Mouse (Mus musculus) stomach, embryonic 14.5 days (tissue): Measurements from ENCODE around the gene Olfr967. TPM values are rescaled to one million over a fixed set of nuclear protein-coding genes. Genes with fewer than 3 reads are reported as not detected.
"Not testable (repeated sequence)": the region's sequence is repeated elsewhere in the genome, so short reads cannot be mapped to it uniquely, and the experiment has no call there.

ENCODE experiments used
- ATAC-seq: fragments of 200-750 bp; cut with Nextera tagmentation; 2 replicates; pipeline ENCODE4 v1.8.0; 2017; ENCODE audit warnings: low read depth, moderate TSS enrichment; ENCODE audit not compliant: insufficient number of reproducible peaks, insufficient read depth, low FRiP score
- H3K27ac ChIP-seq: fragments of 300-500 bp; sonication (generic); 2 replicates; pipeline ENCODE4 v1.5.1; 2014; ENCODE audit warnings: mild to moderate bottlenecking, low read length, moderate library complexity, mixed read lengths
- H3K27me3 ChIP-seq: fragments of 300-500 bp; sonication (generic); 2 replicates; pipeline ENCODE4 v1.6.1; 2014; ENCODE audit warnings: low read length, control low read depth, mixed read lengths; ENCODE audit not compliant: control insufficient read depth, insufficient read depth
- H3K36me3 ChIP-seq: fragments of 300-500 bp; sonication (generic); 2 replicates; pipeline ENCODE4 v1.6.1; 2014; ENCODE audit warnings: mild to moderate bottlenecking, control low read depth, low read length, moderate library complexity, mixed read lengths; ENCODE audit not compliant: control insufficient read depth, insufficient read depth
- H3K4me1 ChIP-seq: fragments of 300-500 bp; sonication (generic); 2 replicates; pipeline ENCODE4 v1.6.1; 2014; ENCODE audit warnings: low read length, control low read depth, mixed read lengths; ENCODE audit not compliant: control insufficient read depth, insufficient read depth
- H3K4me2 ChIP-seq: fragments of 300-500 bp; sonication (generic); replicated peaks from 2 replicates; pipeline ENCODE4 v1.6.1; 2014; ENCODE audit warnings: low read depth, low read length, control low read depth
- H3K4me3 ChIP-seq: fragments of 300-500 bp; sonication (generic); 2 replicates; pipeline ENCODE4 v1.5.1; 2014; ENCODE audit warnings: low read depth, low read length, control low read depth
- H3K9ac ChIP-seq: fragments of 300-500 bp; sonication (generic); replicated peaks from 2 replicates; pipeline ENCODE4 v1.6.1; 2014; ENCODE audit warnings: low read depth, mild to moderate bottlenecking, control low read depth, low read length, moderate library complexity, mixed read lengths
- H3K9me3 ChIP-seq: fragments of 300-500 bp; sonication (generic); 2 replicates; pipeline ENCODE4 v1.6.1; 2016; ENCODE audit warnings: low read depth, low read length, control low read depth; ENCODE audit not compliant: control insufficient read depth
- WGBS: fragments of 180-500 bp; shearing (Covaris S2); extraction: QIAGEN DNeasy Blood & Tissue Kit; methylation state at CpG from one replicate; pipeline ENCODE4 v1.1.7; 2014; 5-methylcytosine and 5-hydroxymethylcytosine counted together
- polyA plus RNA-seq: library from polyadenylated mRNA; unstranded; fragments of >200 nt; fragmentation: Nextera tagmentation; extraction: Ambion mirVana; gene quantifications from 2 replicates; pipeline ENCODE4 v1.2.1, GENCODE M21; 2014

The Olfr967 gene
- polyA plus RNA-seq, result not detected in 2 replicates

DNA sequence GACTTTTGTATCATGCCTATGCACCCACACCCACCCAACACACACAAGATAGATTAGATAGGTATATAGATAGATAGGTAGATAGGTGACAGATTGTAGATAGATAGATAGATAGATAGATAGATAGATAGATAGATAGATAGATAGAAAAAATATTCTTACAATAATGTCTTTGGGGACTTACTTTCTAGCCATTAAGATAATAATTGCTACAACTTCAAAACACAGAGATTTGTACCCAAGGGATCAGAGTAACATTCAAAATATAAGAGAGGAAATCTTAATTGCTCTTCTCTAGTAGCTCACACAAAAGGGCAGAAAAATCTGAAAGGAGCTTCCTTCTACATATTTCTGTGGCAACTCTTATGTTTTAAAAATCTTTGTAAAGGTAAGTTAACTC is at the start of gene Olfr967:
Olfr967 (plus strand) TSS at position 301 of the 400 bp plus-strand sequence.
- H3K4me3 ChIP-seq, result no peak within 1 kb of the TSS
- no peaks in the 10 kb centered on the region for H3K36me3 ChIP-seq
- no peaks in the 10 kb centered on the region for H3K9me3 ChIP-seq
- no peak within 1 kb of the TSS for H3K4me2 ChIP-seq
- no peaks in the 10 kb centered on the region for H3K27me3 ChIP-seq
- H3K27ac ChIP-seq, result no peak within 1 kb of the TSS
- H3K4me1 ChIP-seq, result no peaks in the 10 kb centered on the region
- no peak within 1 kb of the TSS for H3K9ac ChIP-seq
- no peak for ATAC-seq

- not testable (repeated sequence) for H3K9ac ChIP-seq, H3K4me3 ChIP-seq, H3K4me1 ChIP-seq, H3K27ac ChIP-seq, H3K36me3 ChIP-seq, H3K9me3 ChIP-seq, ATAC-seq, H3K4me2 ChIP-seq, H3K27me3 ChIP-seq
- WGBS, result 87% methylated on average over 7 of the region's 8 CpGs
These were observed 44.9 kb upstream of the Olfr967 start for GRCm38 (mm10) chr9:39701123-39701522.

GRCm38 (mm10) chr9:39707017-39707416 is 39.0 kb upstream of the Olfr967 start, which contains the start of gene Olfr149:
Gene Olfr149, minus strand, starts transcription at chr9:39707117.
- no peak within 1 kb of the TSS for H3K4me3 ChIP-seq
- H3K27me3 ChIP-seq, result no peaks in the 10 kb centered on the region
- no peaks in the 10 kb centered on the region for H3K36me3 ChIP-seq
- no peaks in the 10 kb centered on the region for H3K4me1 ChIP-seq
- no peak within 1 kb of the TSS for H3K27ac ChIP-seq
- no peak within 1 kb of the TSS for H3K4me2 ChIP-seq
- H3K9me3 ChIP-seq, result no peaks in the 10 kb centered on the region
- no peak within 1 kb of the TSS for H3K9ac ChIP-seq
- ATAC-seq, result no peak

- H3K4me2 ChIP-seq, result no peak overlapping the region
- H3K4me1 ChIP-seq, result no peaks in the 10 kb centered on the region
- no peak overlapping the region for H3K4me3 ChIP-seq
- 44% methylated on average over 3 of the region's 3 CpGs for WGBS
- H3K9me3 ChIP-seq, result no peaks in the 10 kb centered on the region
- no peak overlapping the region for H3K9ac ChIP-seq
- no peak overlapping the region for H3K27ac ChIP-seq
- no peaks in the 10 kb centered on the region for H3K27me3 ChIP-seq
- no peaks in the 10 kb centered on the region for H3K36me3 ChIP-seq
- no peak for ATAC-seq
These were observed 37.1 kb upstream of the Olfr967 start for GRCm38 (mm10) chr9:39708958-39709357.

- Histone ChIP-seq H3K36me3 (no peaks in the 10 kb centered on the region), H3K4me1 (no peaks in the 10 kb centered on the region), H3K9me3 (no peaks in the 10 kb centered on the region), H3K4me2 (no peak within 1 kb of the TSS), H3K4me3 (no peak within 1 kb of the TSS), H3K27ac (no peak within 1 kb of the TSS), H3K9ac (no peak within 1 kb of the TSS), H3K27me3 (no peaks in the 10 kb centered on the region)
- ATAC-seq, result no peak
These were observed 35.0 kb upstream of the Olfr967 start, which contains the start of gene Olfr965 for GRCm38 (mm10) chr9:39711053-39711452. Gene Olfr965, plus strand, starts transcription at chr9:39711353.

DNA sequence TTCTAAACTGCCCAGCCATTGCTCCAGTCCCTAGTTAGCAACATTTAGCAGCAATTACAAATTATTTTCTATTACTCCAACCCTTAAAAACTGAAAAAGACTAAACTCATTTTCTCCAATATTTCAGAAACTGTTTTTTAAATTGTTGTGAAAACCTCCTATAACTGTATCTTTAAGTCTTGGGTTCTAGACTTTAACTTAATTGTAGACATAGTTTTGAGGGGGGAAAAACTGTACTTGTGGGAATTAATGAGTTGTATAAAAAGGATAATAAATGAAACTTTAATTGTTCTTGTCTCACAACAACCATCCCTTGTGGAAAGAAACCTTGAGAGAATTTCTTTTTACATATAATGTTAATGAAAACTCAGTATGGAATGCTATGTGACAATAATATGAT is 15.4 kb upstream of the Olfr967 start, which contains the start of gene Olfr150:
Olfr150 (plus strand) TSS at position 301 of the 400 bp plus-strand sequence.
- Histone ChIP-seq H3K27me3 (no peaks in the 10 kb centered on the region), H3K27ac (no peak within 1 kb of the TSS), H3K9ac (no peak within 1 kb of the TSS), H3K9me3 (no peaks in the 10 kb centered on the region), H3K4me2 (no peak within 1 kb of the TSS), H3K4me1 (no peaks in the 10 kb centered on the region), H3K36me3 (no peaks in the 10 kb centered on the region), H3K4me3 (no peak within 1 kb of the TSS)
- no peak for ATAC-seq

DNA sequence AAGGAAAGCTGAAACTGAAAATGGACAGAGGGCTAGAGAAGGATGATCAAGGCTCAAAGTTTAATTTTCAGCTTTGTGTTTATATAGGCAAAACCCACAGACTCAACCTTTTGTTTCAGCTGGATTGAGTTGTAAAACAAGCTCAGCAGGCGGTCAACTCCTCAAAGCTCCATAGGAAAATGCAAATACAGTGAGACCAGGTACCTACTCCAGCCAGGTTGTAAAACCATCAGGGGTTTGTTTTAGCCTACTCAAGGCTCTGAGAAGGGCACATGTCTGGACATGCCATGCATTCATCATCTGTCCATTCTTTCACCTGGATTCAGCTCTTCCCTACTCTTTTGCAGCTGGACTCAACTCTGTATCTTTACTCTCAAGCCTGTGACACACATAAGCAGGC is 5.3 kb upstream of the Olfr967 start:
- no peak overlapping the region for H3K9ac ChIP-seq
- no peak overlapping the region for H3K4me2 ChIP-seq
- 83% methylated on average over 1 of the region's 1 CpGs for WGBS
- no peaks in the 10 kb centered on the region for H3K36me3 ChIP-seq
- no peaks in the 10 kb centered on the region for H3K27me3 ChIP-seq
- H3K9me3 ChIP-seq, result no peaks in the 10 kb centered on the region
- H3K4me1 ChIP-seq, result no peaks in the 10 kb centered on the region
- ATAC-seq, result no peak
- no peak overlapping the region for H3K4me3 ChIP-seq
- no peak overlapping the region for H3K27ac ChIP-seq

DNA sequence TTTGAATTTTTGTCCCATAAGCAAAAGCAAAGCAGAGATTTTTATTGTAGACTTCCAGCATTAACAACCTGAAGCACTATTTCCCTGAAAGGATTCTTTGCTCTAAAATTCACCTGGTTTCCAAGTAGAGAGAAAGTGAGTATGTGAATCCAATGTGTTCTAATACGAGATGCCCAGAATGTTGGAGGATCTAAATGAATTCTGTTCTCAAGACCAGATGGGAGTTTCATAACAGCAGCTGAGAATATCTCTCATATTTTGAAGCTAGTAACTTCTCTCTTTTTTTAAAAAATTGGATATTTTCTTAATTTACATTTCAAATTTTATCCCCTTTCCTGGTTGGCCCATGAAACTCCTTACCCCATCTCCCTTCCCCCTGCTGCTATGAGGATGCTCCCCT is 379 bp downstream of the Olfr967 start:
- Histone ChIP-seq H3K9ac (no peak overlapping the region), H3K4me1 (no peaks in the 10 kb centered on the region), H3K27me3 (no peaks in the 10 kb centered on the region), H3K36me3 (no peaks in the 10 kb centered on the region), H3K9me3 (no peaks in the 10 kb centered on the region), H3K4me3 (no peak overlapping the region), H3K27ac (no peak overlapping the region), H3K4me2 (no peak overlapping the region)
- no peak for ATAC-seq
- 88% methylated on average over 1 of the region's 1 CpGs for WGBS

- no peaks in the 10 kb centered on the region for H3K4me1 ChIP-seq
- WGBS, result 75% methylated on average over 1 of the region's 1 CpGs
These were observed 37.1 kb downstream of the Olfr967 start, which contains the start of gene Olfr968 for GRCm38 (mm10) chr9:39783153-39783552. Gene Olfr968, minus strand, starts transcription at chr9:39783253.

More at GRCm38 (mm10) chr9:39783153-39783552, 37.1 kb downstream of the Olfr967 start, which contains the start of gene Olfr968:
- no peak for ATAC-seq
- no peaks in the 10 kb centered on the region for H3K27me3 ChIP-seq
- no peaks in the 10 kb centered on the region for H3K36me3 ChIP-seq
- no peak within 1 kb of the TSS for H3K4me2 ChIP-seq
- H3K4me3 ChIP-seq, result no peak within 1 kb of the TSS
- H3K9me3 ChIP-seq, result no peaks in the 10 kb centered on the region
- H3K27ac ChIP-seq, result no peak within 1 kb of the TSS
- no peak within 1 kb of the TSS for H3K9ac ChIP-seq
